Mouse (Mus musculus) liver, adult 2 months (tissue): ENCODE data around the gene Zfp184. TPM values are rescaled to one million over a fixed set of nuclear protein-coding genes. Genes with fewer than 3 reads are reported as not detected.

Experiments used
- DNase-seq: peaks from one replicate; pipeline ENCODE4 v3.0.0-alpha.2; 2011; ENCODE audit warnings: low read depth, low spot score; ENCODE audit errors: extremely low read depth
- H3K27ac ChIP-seq: fragments of 200-500 bp; replicated peaks from 2 replicates; pipeline ENCODE4 v1.5.1; 2012; ENCODE audit warnings: low read depth, mild to moderate bottlenecking, control low read depth, inconsistent platforms, low read length; ENCODE audit not compliant: insufficient read depth
- H3K27me3 ChIP-seq: fragments of 200-500 bp; 2 replicates; pipeline ENCODE4 v1.6.1; 2012; ENCODE audit warnings: mild to moderate bottlenecking, moderate library complexity, low read length, inconsistent platforms; ENCODE audit not compliant: control insufficient read depth, insufficient read depth
- H3K36me3 ChIP-seq: fragments of 200-500 bp; 2 replicates; pipeline ENCODE4 v1.6.1; 2012; ENCODE audit warnings: low read length, inconsistent platforms; ENCODE audit not compliant: control insufficient read depth, insufficient read depth
- H3K4me1 ChIP-seq: fragments of 200-500 bp; 2 replicates; pipeline ENCODE4 v1.6.1; 2011; ENCODE audit warnings: low read length; ENCODE audit not compliant: control insufficient read depth, insufficient read depth
- H3K4me3 ChIP-seq: fragments of 200-500 bp; 2 replicates; pipeline ENCODE4 v1.5.1; 2011; ENCODE audit warnings: low read depth, mild to moderate bottlenecking, control low read depth, low read length, moderate library complexity; ENCODE audit not compliant: insufficient read depth
- H3K79me2 ChIP-seq: fragments of 200-500 bp; 2 replicates; pipeline ENCODE4 v1.6.1; 2012; ENCODE audit warnings: inconsistent platforms, mild to moderate bottlenecking, low read length, moderate library complexity; ENCODE audit not compliant: control insufficient read depth, insufficient read depth
- H3K9ac ChIP-seq: fragments of 200-500 bp; 2 replicates; pipeline ENCODE4 v1.6.1; 2012; ENCODE audit warnings: low read depth, mild to moderate bottlenecking, control low read depth, inconsistent platforms, low read length
- CTCF ChIP-seq: fragments of 200-500 bp; IDR thresholded peaks from 2 replicates; pipeline ENCODE4 v1.5.1; 2011; ENCODE audit warnings: low read depth, low read length, control low read depth
- POLR2A ChIP-seq: fragments of 200-500 bp; IDR thresholded peaks from 2 replicates; pipeline ENCODE4 v1.6.1; 2011; ENCODE audit warnings: low read length, control low read depth; ENCODE audit not compliant: insufficient read depth; ENCODE audit errors: extremely low read depth
- WGBS: fragments of 180-500 bp; shearing (Covaris S2); methylation state at CpG from one replicate; pipeline ENCODE4 v1.1.7; 2018; 5-methylcytosine and 5-hydroxymethylcytosine counted together
- polyA plus RNA-seq: library from polyadenylated mRNA; depleted of rRNA; stranded (reverse); fragments of >200 nt; gene quantifications from 2 replicates; pipeline ENCODE4 v1.2.3, GENCODE M21; 2012
- total RNA-seq: library from RNA; depleted of rRNA; stranded (reverse); fragments of >200 nt; gene quantifications from 2 replicates; pipeline ENCODE4 v1.2.3, GENCODE M21; 2014

Gene Zfp184
- total and polyA plus RNA-seq, 2 experiments: 0.11 to 0.18 TPM

- no peaks in the 10 kb centered on the region for H3K27me3 ChIP-seq
- no peaks in the 10 kb centered on the region for H3K79me2 ChIP-seq
- 52% methylated on average over 2 of the region's 2 CpGs for WGBS
- no peak for TF ChIP-seq CTCF
- TF ChIP-seq POLR2A: no peak
- H3K36me3 ChIP-seq: no peaks in the 10 kb centered on the region
- no peaks in the 10 kb centered on the region for H3K4me1 ChIP-seq
- no peak for DNase-seq
- no peak overlapping the region for H3K9ac ChIP-seq
- H3K4me3 ChIP-seq: no peak overlapping the region
- H3K27ac ChIP-seq: no peak overlapping the region
These were observed 24.9 kb downstream of the Zfp184 start for GRCm38 (mm10) chr13:21969816-21970215.

- Histone ChIP-seq H3K27me3 (no peaks in the 10 kb centered on the region), H3K36me3 (no peaks in the 10 kb centered on the region), H3K27ac (no peak overlapping the region), H3K9ac (no peak overlapping the region), H3K4me3 (no peak overlapping the region), H3K79me2 (no peaks in the 10 kb centered on the region), H3K4me1 (no peaks in the 10 kb centered on the region)
- no peak for DNase-seq
- TF ChIP-seq POLR2A (no peak), CTCF (no peak)
- WGBS: 48% methylated on average over 3 of the region's 3 CpGs
These were observed 26.7 kb downstream of the Zfp184 start for GRCm38 (mm10) chr13:21971641-21972040.

GRCm38 (mm10) chr13:21974221-21974725 is 29.4 kb downstream of the Zfp184 start:
- H3K36me3 ChIP-seq: no peaks in the 10 kb centered on the region
- H3K4me1 ChIP-seq: no peaks in the 10 kb centered on the region
- DNase-seq: peak; percentile 76
- no peaks in the 10 kb centered on the region for H3K27me3 ChIP-seq
- no peaks in the 10 kb centered on the region for H3K79me2 ChIP-seq
- TF ChIP-seq CTCF (peak; percentile 86), POLR2A (no peak)
- peak overlapping the region; percentile 73 for H3K9ac ChIP-seq
- peak overlapping the region; percentile 73 for H3K4me3 ChIP-seq
- under 1% methylated on average over 23 of the region's 23 CpGs for WGBS
- H3K27ac ChIP-seq: peak overlapping the region; percentile 72

GRCm38 (mm10) chr13:21974726-21975473 is 30.0 kb downstream of the Zfp184 start:
- H3K27me3 ChIP-seq: no peaks in the 10 kb centered on the region
- no peak for TF ChIP-seq CTCF
- no peak for TF ChIP-seq POLR2A
- peak overlapping the region; percentile 72 for H3K27ac ChIP-seq
- peak overlapping the region; percentile 73 for H3K9ac ChIP-seq
- peak; percentile 87 for DNase-seq
- H3K79me2 ChIP-seq: no peaks in the 10 kb centered on the region
- WGBS: 5% methylated on average over 20 of the region's 20 CpGs
- peak overlapping the region; percentile 73 for H3K4me3 ChIP-seq
- H3K36me3 ChIP-seq: no peaks in the 10 kb centered on the region
- H3K4me1 ChIP-seq: no peaks in the 10 kb centered on the region

- Histone ChIP-seq H3K4me3 (peak within 1 kb of the TSS; percentile 24; the same call in 1 of the 2 replicates), H3K27ac (no peak within 1 kb of the TSS), H3K9ac (peak within 1 kb of the TSS; percentile 25), H3K4me1 (no peaks in the 10 kb centered on the region), H3K36me3 (no peaks in the 10 kb centered on the region), H3K27me3 (peaks cover 19% of the 10 kb centered on the region), H3K79me2 (no peaks in the 10 kb centered on the region)
- no peak for DNase-seq
- TF ChIP-seq POLR2A: no peak
- no peak for TF ChIP-seq CTCF
- 4% methylated on average over 58 of the region's 58 CpGs for WGBS
These were observed 36.3 kb downstream of the Zfp184 start, which contains the start of gene Pom121l2 for GRCm38 (mm10) chr13:21980981-21981802. Gene Pom121l2, plus strand, starts transcription at chr13:21981194.
